Mouse (Mus musculus) thymus, postnatal 14 days (tissue): ENCODE data around the gene Cd47.

Experiments
- DNase-seq: peaks from one replicate; pipeline ENCODE4 v3.0.0; 2021

Cd47 gene

GRCm38 (mm10) chr16:49920191-49920590 lies 119.9 kb downstream of the Cd47 start:
- DNase-seq, result no peak

GRCm38 (mm10) chr16:49921677-49922076 lies 121.3 kb downstream of the Cd47 start:
- no peak for DNase-seq

- DNase-seq, result no peak
Measured at GRCm38 (mm10) chr16:49922098-49922497, 121.8 kb downstream of the Cd47 start.

- DNase-seq, result no peak
Measured at GRCm38 (mm10) chr16:49923720-49924119, 123.4 kb downstream of the Cd47 start.

GRCm38 (mm10) chr16:49924941-49925340 lies 124.6 kb downstream of the Cd47 start:
- no peak for DNase-seq

GRCm38 (mm10) chr16:49933274-49933673 lies 132.9 kb downstream of the Cd47 start:
- DNase-seq, result no peak

GRCm38 (mm10) chr16:49936008-49936443 lies 135.7 kb downstream of the Cd47 start:
- DNase-seq, result no peak

GRCm38 (mm10) chr16:49936793-49937192 lies 136.5 kb downstream of the Cd47 start:
- no peak for DNase-seq

- DNase-seq, result no peak
Measured at GRCm38 (mm10) chr16:49937218-49938165, 137.2 kb downstream of the Cd47 start.

GRCm38 (mm10) chr16:49938483-49939301 lies 138.4 kb downstream of the Cd47 start:
- DNase-seq, result no peak

- DNase-seq, result no peak
Measured at GRCm38 (mm10) chr16:49939376-49939775, 139.0 kb downstream of the Cd47 start.

- DNase-seq, result no peak
Measured at GRCm38 (mm10) chr16:49940473-49940872, 140.1 kb downstream of the Cd47 start.

- DNase-seq, result no peak
Measured at GRCm38 (mm10) chr16:49941031-49941430, 140.7 kb downstream of the Cd47 start.

- DNase-seq, result no peak
Measured at GRCm38 (mm10) chr16:49943726-49944125, 143.4 kb downstream of the Cd47 start.

- no peak for DNase-seq
Measured at GRCm38 (mm10) chr16:49945084-49945483, 144.8 kb downstream of the Cd47 start.

GRCm38 (mm10) chr16:49947049-49947448 lies 146.7 kb downstream of the Cd47 start:
- no peak for DNase-seq

- no peak for DNase-seq
Measured at GRCm38 (mm10) chr16:49947610-49948009, 147.3 kb downstream of the Cd47 start.

- no peak for DNase-seq
Measured at GRCm38 (mm10) chr16:49948287-49948686, 148.0 kb downstream of the Cd47 start.

- DNase-seq, result no peak
Measured at GRCm38 (mm10) chr16:49949261-49949660, 148.9 kb downstream of the Cd47 start.

GRCm38 (mm10) chr16:49950340-49950739 lies 150.0 kb downstream of the Cd47 start:
- no peak for DNase-seq

GRCm38 (mm10) chr16:49951288-49951691 lies 151.0 kb downstream of the Cd47 start:
- no peak for DNase-seq

GRCm38 (mm10) chr16:49951925-49952523 lies 151.7 kb downstream of the Cd47 start:
- DNase-seq, result no peak

- DNase-seq, result no peak
Measured at GRCm38 (mm10) chr16:49953817-49954216, 153.5 kb downstream of the Cd47 start.
